Mouse (Mus musculus): ENCODE data around the gene Pcsk6.
"Not testable (repeated sequence)": the region's sequence is repeated elsewhere in the genome, so short reads cannot be mapped to it uniquely, and the experiment has no call there.

The Pcsk6 gene

GRCm38 (mm10) chr7:65884928-65885327 is 23.4 kb downstream of the Pcsk6 start:
- no peak for DNase-seq

- no peak for DNase-seq
These were observed 24.3 kb downstream of the Pcsk6 start for GRCm38 (mm10) chr7:65885819-65886218.

- DNase-seq = no peak
These were observed 30.3 kb downstream of the Pcsk6 start for GRCm38 (mm10) chr7:65891831-65892230.

- peak; percentile 48 for DNase-seq
These were observed 30.8 kb downstream of the Pcsk6 start for GRCm38 (mm10) chr7:65892264-65892828.

GRCm38 (mm10) chr7:65893546-65893945 is 32.0 kb downstream of the Pcsk6 start:
- no peak for DNase-seq

GRCm38 (mm10) chr7:65895262-65895661 is 33.7 kb downstream of the Pcsk6 start:
- no peak for DNase-seq

GRCm38 (mm10) chr7:65901231-65901630 is 39.7 kb downstream of the Pcsk6 start:
- no peak for DNase-seq

GRCm38 (mm10) chr7:65902471-65903180 is 41.1 kb downstream of the Pcsk6 start:
- peak; percentile 58 for DNase-seq

GRCm38 (mm10) chr7:65903456-65903855 is 41.9 kb downstream of the Pcsk6 start:
- no peak for DNase-seq

GRCm38 (mm10) chr7:65906528-65907272 is 45.2 kb downstream of the Pcsk6 start:
- DNase-seq = no peak

- DNase-seq = peak; percentile 19
These were observed 48.0 kb downstream of the Pcsk6 start for GRCm38 (mm10) chr7:65909343-65910127.

- DNase-seq = no peak
These were observed 51.6 kb downstream of the Pcsk6 start for GRCm38 (mm10) chr7:65913088-65913610.

- no peak for DNase-seq
These were observed 53.3 kb downstream of the Pcsk6 start for GRCm38 (mm10) chr7:65914761-65915301.

GRCm38 (mm10) chr7:65915821-65916220 is 54.3 kb downstream of the Pcsk6 start:
- DNase-seq = no peak

- DNase-seq = no peak
These were observed 55.0 kb downstream of the Pcsk6 start for GRCm38 (mm10) chr7:65916566-65916965.

- DNase-seq = no peak
These were observed 56.9 kb downstream of the Pcsk6 start for GRCm38 (mm10) chr7:65918431-65918830.

- no peak for DNase-seq
These were observed 67.9 kb downstream of the Pcsk6 start for GRCm38 (mm10) chr7:65929398-65929797.

- no peak for DNase-seq
These were observed 68.9 kb downstream of the Pcsk6 start for GRCm38 (mm10) chr7:65930478-65930877.

- DNase-seq = not testable (repeated sequence)
These were observed 72.9 kb downstream of the Pcsk6 start for GRCm38 (mm10) chr7:65934238-65934970.

- no peak for DNase-seq
These were observed 73.7 kb downstream of the Pcsk6 start for GRCm38 (mm10) chr7:65935211-65935610.

GRCm38 (mm10) chr7:65940988-65941387 is 79.5 kb downstream of the Pcsk6 start:
- DNase-seq = no peak
